Mouse (Mus musculus) induced T-regulatory cell, adult 2 months (primary cell): Measurements from ENCODE around the gene Snapc4.
A peak's percentile ranks its signal among the peaks of the same experiment; 100 is the strongest.

Experiments used
- DNase-seq: peaks from one replicate; pipeline ENCODE4 v3.0.0-alpha.2; 2012; ENCODE audit warnings: low read depth

The Snapc4 gene

GRCm38 (mm10) chr2:26372396-26372795 lies 8.1 kb downstream of the Snapc4 start:
- DNase-seq, result no peak

DNA sequence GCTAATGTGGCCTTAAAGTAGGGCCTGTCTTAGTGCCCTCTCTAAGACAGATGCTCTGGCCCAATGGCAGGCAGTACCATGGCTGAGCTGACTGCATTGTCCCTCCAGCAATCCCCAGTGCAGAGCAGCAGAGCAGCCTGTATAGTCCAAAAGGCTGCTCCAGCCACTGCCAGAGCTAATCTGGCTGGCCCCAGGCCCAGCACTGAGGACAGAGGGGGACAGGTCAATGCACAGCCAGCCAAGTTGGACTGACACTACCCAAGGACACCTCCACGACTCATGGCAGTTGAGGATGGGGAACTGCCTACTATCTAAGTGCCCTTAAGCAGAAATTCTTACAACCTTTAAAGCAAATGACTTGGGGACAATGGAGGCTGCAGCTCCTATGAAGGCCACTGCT lies 11.9 kb downstream of the Snapc4 start:
- DNase-seq, result no peak

GRCm38 (mm10) chr2:26367911-26368310 lies 12.5 kb downstream of the Snapc4 start:
- no peak for DNase-seq

DNA sequence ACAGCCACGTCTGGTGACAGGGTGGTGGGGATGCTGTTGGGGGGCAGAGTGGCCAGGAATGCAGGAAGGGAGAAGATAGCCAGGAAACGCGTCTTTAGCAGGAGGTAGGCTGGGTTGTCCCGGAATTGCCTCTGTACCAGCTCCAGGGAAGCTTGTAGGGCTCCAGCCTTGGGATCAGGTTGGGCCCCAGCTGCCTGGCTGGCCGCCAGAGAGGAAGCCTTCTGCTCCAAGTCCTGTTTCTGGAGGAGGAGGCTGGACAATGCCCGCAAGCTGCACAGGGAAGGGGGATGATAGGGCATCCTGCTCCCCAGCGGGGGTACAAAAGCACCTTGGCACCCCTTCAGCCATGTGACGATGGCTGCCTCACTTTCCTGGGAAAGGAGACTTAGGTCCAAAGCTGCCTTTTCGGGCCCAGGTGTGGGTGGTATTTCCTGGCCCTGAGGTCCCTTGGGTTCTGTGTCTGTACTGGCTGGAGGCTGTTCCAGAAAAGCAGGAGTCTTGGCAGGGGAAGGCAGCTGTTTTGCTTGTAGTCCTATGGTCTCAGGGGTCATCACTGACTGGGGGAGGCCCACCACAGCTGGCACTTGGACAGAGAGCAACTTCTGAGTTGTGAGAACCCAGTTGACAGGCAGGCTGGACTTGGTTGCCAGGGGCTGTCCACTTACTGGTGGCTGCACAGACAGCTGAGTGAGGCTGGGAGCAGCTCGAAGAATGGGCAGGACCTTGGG lies 15.6 kb downstream of the Snapc4 start:
- no peak for DNase-seq

DNA sequence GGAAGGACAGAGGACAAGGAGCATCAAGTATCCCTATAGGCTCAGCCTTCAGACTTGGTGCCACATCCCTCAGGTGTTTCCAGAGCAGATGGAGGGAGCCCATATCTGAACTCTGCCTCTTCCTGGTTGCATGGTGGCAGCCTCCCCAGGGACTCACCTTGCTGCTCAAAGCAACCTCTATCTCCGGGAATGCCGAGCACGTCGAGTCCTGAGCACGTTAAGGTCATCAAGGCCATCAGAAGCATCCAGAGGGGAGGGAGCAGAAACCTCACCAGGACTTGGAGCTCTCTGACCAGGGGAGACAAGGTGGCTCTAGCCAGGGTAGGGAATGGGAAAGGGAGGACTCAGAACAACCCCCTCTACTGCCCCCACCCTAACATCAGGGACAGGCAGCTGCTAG lies 17.0 kb downstream of the Snapc4 start:
- no peak for DNase-seq

DNA sequence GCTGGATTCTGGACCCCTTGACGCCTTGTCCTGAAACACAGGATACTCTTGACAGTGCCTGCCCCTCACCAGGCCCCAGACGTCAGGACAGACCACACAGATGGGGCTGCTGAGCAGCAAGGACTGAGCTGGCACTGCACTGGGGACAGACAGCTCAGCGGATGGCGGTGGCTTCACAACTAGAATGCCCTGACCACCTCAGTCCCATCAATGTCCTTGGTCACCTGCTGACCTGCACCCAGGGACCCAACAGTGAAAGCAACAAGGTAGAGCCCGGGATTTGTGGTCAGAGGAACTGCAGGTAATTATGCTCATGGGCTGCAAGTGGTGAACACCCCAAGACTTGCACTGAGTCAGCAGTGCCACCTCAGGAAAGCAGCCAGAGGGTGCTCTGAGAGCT lies 17.5 kb downstream of the Snapc4 start:
- no peak for DNase-seq

GRCm38 (mm10) chr2:26360772-26361171 lies 19.7 kb downstream of the Snapc4 start, which contains the start of gene Card9:
Card9 (minus strand) TSS chr2:26360918.
- no peak for DNase-seq

- no peak for DNase-seq
These were observed 20.5 kb downstream of the Snapc4 start for GRCm38 (mm10) chr2:26359983-26360382.

DNA sequence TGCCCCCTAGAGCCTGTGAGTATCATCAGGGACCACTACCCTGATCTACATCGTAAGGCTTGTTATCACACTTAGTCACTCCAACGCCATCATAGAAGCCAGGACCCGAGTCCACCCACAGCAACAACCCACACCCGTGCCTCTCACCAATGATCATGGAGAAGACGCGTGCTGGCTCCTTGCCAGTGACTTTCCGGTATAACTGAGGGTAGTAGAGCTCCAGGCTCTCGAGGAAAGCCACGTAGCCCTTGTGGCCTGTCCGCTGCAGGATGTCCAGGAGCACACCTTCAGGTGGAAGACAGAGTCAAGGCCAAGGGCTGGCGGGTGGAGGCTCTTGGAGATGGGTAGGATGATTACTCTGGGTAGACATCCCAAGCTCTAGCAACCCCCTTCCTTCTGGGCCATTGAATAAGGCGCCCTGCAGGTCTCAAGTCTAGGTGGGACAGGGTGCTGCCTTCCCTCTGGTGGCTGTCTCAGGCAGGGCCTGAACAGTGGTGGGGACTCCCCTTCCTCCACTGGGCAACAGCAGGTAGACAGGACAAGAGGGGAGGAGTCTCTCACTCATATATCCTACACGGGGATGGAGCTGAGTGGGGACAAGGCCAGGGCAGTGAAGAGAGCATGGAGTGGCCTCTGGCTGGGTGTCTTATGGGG lies 21.7 kb downstream of the Snapc4 start:
- no peak for DNase-seq

- DNase-seq, result no peak
These were observed 23.0 kb downstream of the Snapc4 start for GRCm38 (mm10) chr2:26357484-26357883.

GRCm38 (mm10) chr2:26356678-26357077 lies 23.8 kb downstream of the Snapc4 start:
- no peak for DNase-seq

- no peak for DNase-seq
These were observed 24.2 kb downstream of the Snapc4 start for GRCm38 (mm10) chr2:26356231-26356630.

DNA sequence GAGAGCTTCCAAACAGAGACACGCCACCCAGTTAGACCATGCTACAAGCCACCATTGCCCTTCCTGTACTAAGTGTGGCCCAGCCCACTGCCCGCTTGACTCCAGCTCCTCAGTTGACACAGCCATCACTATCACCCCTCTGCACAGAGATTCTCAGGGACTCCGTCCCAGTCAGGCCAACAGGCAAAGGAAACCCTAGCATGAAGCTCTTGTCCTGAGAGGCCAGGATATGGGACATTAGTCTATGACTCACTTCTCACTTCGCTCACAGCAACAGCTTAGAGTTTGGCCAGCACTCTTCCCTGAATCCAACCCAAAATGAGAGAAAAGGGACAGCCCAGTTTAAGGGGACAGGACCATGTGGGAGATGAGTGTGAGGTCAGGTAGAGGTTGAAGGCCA lies 26.1 kb downstream of the Snapc4 start:
- DNase-seq, result no peak

GRCm38 (mm10) chr2:26353066-26353980 lies 27.1 kb downstream of the Snapc4 start:
- DNase-seq, result no peak

- no peak for DNase-seq
These were observed 28.1 kb downstream of the Snapc4 start for GRCm38 (mm10) chr2:26352291-26352910.

DNA sequence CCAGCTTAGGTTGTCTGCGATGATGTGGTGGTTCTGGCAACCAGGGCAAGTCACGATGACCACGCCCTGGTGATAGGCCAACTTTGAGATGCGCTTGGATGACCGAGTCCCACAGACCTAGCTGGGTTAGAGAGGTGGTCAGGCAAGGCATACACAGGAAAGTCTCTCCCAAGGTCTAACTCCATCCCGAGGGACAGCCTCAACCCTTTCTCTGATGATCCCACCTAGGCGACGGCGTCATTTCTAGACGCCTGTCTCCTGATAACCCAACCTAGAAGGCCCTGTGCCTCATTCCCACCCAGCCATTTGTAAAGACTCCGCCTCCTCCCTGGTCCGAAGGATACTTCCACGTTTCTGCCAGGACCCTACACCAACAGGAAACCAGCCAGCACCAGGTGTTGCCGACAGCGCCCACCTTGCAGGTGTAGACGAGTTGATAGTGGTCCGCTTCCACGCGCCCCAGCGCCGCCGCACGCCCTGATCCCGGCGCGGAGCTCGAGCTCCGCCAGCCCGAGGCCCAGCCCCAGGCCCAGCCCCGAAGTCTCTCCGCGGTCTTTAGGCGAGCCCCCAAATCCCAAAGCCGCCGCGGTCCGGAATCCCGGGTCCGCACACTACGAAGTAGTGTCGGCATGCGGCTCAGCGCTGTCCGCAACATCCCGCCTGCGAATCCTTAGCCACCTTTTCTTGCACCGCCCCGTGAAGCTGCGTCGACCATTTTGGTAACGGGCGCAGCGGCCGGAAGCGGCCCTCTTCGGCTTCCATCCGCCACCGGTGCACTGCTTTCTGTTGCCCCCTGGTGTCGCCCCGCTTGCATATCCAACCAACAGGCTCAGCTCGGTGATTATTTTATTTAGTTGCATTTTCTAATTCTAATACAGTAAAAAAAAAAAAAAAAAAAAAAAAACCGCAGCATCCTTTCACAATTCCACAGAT lies 28.8 kb downstream of the Snapc4 start, which contains the start of gene Dnlz:
Gene Dnlz (minus strand): TSS at position 753 of the 933 bp plus-strand sequence.
- DNase-seq, result peak; percentile 96

DNA sequence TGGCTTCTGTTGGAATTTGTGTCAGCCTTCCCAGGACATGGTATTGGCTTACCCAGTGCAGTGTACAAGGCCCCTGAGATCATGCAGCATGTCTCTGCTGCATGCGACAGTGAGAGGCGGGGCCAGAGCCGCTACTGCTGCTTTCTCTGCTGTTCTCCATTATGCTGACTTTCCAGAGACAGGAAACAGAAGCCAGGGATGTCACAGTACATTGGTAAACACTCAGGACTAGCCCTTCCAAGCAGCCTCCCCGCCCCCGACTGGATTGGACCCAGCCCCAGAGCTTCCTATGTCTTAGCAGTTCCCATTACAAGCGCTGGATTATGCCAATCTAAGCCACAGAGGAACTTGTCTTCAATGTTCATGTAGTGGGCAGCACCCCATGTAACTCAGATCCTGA lies 32.2 kb downstream of the Snapc4 start:
- DNase-seq, result no peak

- no peak for DNase-seq
These were observed 37.6 kb downstream of the Snapc4 start for GRCm38 (mm10) chr2:26342609-26343490.

DNA sequence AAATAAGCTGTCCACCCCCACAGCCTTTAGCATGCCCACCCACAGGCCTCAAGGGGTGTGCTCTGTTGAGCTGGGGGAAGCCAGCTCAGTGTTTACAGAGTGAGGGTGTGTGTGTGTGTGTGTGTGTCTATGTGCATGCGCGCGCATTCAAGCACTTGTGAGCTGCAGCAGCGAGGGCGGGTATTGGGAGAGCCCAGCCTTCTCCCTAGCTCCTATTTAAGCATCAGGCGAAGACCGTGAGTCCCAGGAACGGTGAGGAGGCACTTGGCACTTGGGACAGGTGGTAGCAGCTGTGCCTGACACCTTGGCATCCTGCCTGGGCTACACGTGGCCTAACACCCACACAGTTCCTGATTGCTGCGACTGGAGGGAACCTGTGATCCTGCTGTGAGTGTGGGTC lies 38.4 kb downstream of the Snapc4 start:
- DNase-seq, result no peak

DNA sequence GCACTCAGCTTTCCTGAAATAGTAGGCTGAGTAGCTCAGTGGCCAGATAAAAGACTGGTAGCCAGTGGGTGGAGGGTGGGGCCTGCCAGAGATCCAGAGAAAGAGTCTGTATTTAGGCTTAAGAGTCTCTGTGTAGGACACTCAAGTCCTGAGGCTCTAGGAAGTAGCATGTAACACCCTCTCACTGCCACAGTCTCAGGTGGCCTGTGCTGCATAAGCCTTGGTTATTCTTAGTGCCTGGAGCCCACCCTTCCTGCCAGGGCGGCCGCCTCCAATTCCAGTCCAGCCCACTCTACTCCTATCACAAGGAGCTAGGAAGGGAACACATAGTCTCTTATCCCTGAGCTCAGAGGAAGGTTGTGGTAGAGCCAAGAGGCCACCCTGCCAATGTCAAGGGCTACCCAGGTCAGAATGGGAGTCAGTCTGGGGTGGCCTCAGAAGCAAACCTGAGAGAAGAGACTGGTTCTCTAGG lies 38.9 kb downstream of the Snapc4 start:
- DNase-seq, result no peak
